Mouse (Mus musculus) E14TG2a.4 (cell line): ENCODE results near the gene Nudt15.

Source experiments
- CTCF ChIP-seq: conservative IDR thresholded peaks from 2 replicates; pipeline ENCODE4 v1.5.1; 2014; ENCODE audit warnings: low read length
- NANOG ChIP-seq: IDR thresholded peaks from 2 replicates; pipeline ENCODE4 v1.6.1; 2014; ENCODE audit warnings: borderline replicate concordance, low read length, mixed read lengths
- POU5F1 ChIP-seq: IDR thresholded peaks from 2 replicates; pipeline ENCODE4 v1.6.1; 2014; ENCODE audit warnings: low read length, borderline replicate concordance

GRCm38 (mm10) chr14:73550732-73551131 is 2.7 kb upstream of the Nudt15 start:
- no peak for TF ChIP-seq CTCF
- no peak for TF ChIP-seq POU5F1
- no peak for TF ChIP-seq NANOG
